Mouse (Mus musculus) splenic B cell, adult 2 months (primary cell): ENCODE measurements at regions not wholly inside any gene's neighbourhood (a gene's known extent, or its start where the extent isn't known, plus 50 kb on each side); places are given as distances from the start of the nearest gene placed in this dataset.

ENCODE experiments used
- DNase-seq: peaks from one replicate; pipeline ENCODE4 v3.0.0-alpha.2; 2011; ENCODE audit warnings: low read depth, low spot score
- H3K27me3 ChIP-seq: 2 replicates; pipeline ENCODE4 v1.6.1; 2012; ENCODE audit warnings: mild to moderate bottlenecking, low read length, moderate library complexity, mixed read lengths; ENCODE audit not compliant: control insufficient read depth, poor library complexity, insufficient read depth, severe bottlenecking
- H3K36me3 ChIP-seq: 2 replicates; pipeline ENCODE4 v1.6.1; 2012; ENCODE audit warnings: mild to moderate bottlenecking, low read length, moderate library complexity, mixed read lengths; ENCODE audit not compliant: control insufficient read depth, poor library complexity, insufficient read depth, severe bottlenecking

GRCm38 (mm10) chr5:101294031-101294430 lies 370.8 kb downstream of the Nkx6-1 start:
- no peak for DNase-seq
- no peaks in the 10 kb centered on the region for H3K27me3 ChIP-seq

GRCm38 (mm10) chr5:101288358-101288757 lies 376.4 kb downstream of the Nkx6-1 start:
- H3K27me3 ChIP-seq: no peaks in the 10 kb centered on the region
- H3K36me3 ChIP-seq: no peaks in the 10 kb centered on the region
- peak; percentile 58 for DNase-seq

More at GRCm38 (mm10) chr5:101294031-101294430, 370.8 kb downstream of the Nkx6-1 start:
- no peaks in the 10 kb centered on the region for H3K36me3 ChIP-seq

GRCm38 (mm10) chr5:101285941-101286340 lies 378.9 kb downstream of the Nkx6-1 start:
- no peaks in the 10 kb centered on the region for H3K27me3 ChIP-seq
- no peak for DNase-seq
- H3K36me3 ChIP-seq: no peaks in the 10 kb centered on the region

GRCm38 (mm10) chr5:101250474-101250873 lies 405.0 kb downstream of the Gpat3 start:
- Histone ChIP-seq H3K27me3 (no peaks in the 10 kb centered on the region), H3K36me3 (no peaks in the 10 kb centered on the region)
- no peak for DNase-seq

- H3K27me3 ChIP-seq: no peaks in the 10 kb centered on the region
- DNase-seq: no peak
- H3K36me3 ChIP-seq: no peaks in the 10 kb centered on the region
These were observed 397.1 kb downstream of the Gpat3 start for GRCm38 (mm10) chr5:101242651-101243050.

GRCm38 (mm10) chr5:101239298-101240118 lies 394.0 kb downstream of the Gpat3 start:
- peak; percentile 49 for DNase-seq
- H3K36me3 ChIP-seq: peaks cover 5% of the 10 kb centered on the region; the same call in 1 of the 2 replicates
- no peaks in the 10 kb centered on the region for H3K27me3 ChIP-seq

- no peak for DNase-seq
These were observed 390.7 kb downstream of the Gpat3 start for GRCm38 (mm10) chr5:101236163-101236693.

GRCm38 (mm10) chr5:101222390-101222789 lies 376.9 kb downstream of the Gpat3 start:
- no peaks in the 10 kb centered on the region for H3K27me3 ChIP-seq
- DNase-seq: no peak
- no peaks in the 10 kb centered on the region for H3K36me3 ChIP-seq

More at GRCm38 (mm10) chr5:101236163-101236693, 390.7 kb downstream of the Gpat3 start:
- no peaks in the 10 kb centered on the region for H3K27me3 ChIP-seq
- peaks cover 5% of the 10 kb centered on the region; the same call in 1 of the 2 replicates for H3K36me3 ChIP-seq

- H3K36me3 ChIP-seq: no peaks in the 10 kb centered on the region
- no peaks in the 10 kb centered on the region for H3K27me3 ChIP-seq
- DNase-seq: no peak
These were observed 372.6 kb downstream of the Gpat3 start for GRCm38 (mm10) chr5:101218082-101218481.

GRCm38 (mm10) chr5:101216837-101217571 lies 371.5 kb downstream of the Gpat3 start:
- DNase-seq: no peak
- Histone ChIP-seq H3K27me3 (no peaks in the 10 kb centered on the region), H3K36me3 (no peaks in the 10 kb centered on the region)

GRCm38 (mm10) chr5:101211974-101212373 lies 366.5 kb downstream of the Gpat3 start:
- DNase-seq: no peak
- Histone ChIP-seq H3K27me3 (no peaks in the 10 kb centered on the region), H3K36me3 (no peaks in the 10 kb centered on the region)

GRCm38 (mm10) chr5:101208150-101208549 lies 362.6 kb downstream of the Gpat3 start:
- peak; percentile 83 for DNase-seq
- Histone ChIP-seq H3K27me3 (no peaks in the 10 kb centered on the region), H3K36me3 (no peaks in the 10 kb centered on the region)

GRCm38 (mm10) chr5:101195501-101195900 lies 350.0 kb downstream of the Gpat3 start:
- no peaks in the 10 kb centered on the region for H3K27me3 ChIP-seq
- no peaks in the 10 kb centered on the region for H3K36me3 ChIP-seq
- no peak for DNase-seq

- H3K36me3 ChIP-seq: no peaks in the 10 kb centered on the region
- no peaks in the 10 kb centered on the region for H3K27me3 ChIP-seq
- no peak for DNase-seq
These were observed 345.5 kb downstream of the Gpat3 start for GRCm38 (mm10) chr5:101190976-101191375.

GRCm38 (mm10) chr5:101173183-101173582 lies 327.7 kb downstream of the Gpat3 start:
- DNase-seq: no peak
- Histone ChIP-seq H3K36me3 (no peaks in the 10 kb centered on the region), H3K27me3 (no peaks in the 10 kb centered on the region)
